Mouse (Mus musculus): ENCODE results near the gene Trim45. TPM values are rescaled to one million over a fixed set of nuclear protein-coding genes. Genes with fewer than 3 reads are reported as not detected.

Gene Trim45
- polyA plus RNA-seq (2016; fragmentation: Nextera tagmentation; extraction: Ambion mirVana), result 4.6 and 5.3 TPM in 2 replicates

DNA sequence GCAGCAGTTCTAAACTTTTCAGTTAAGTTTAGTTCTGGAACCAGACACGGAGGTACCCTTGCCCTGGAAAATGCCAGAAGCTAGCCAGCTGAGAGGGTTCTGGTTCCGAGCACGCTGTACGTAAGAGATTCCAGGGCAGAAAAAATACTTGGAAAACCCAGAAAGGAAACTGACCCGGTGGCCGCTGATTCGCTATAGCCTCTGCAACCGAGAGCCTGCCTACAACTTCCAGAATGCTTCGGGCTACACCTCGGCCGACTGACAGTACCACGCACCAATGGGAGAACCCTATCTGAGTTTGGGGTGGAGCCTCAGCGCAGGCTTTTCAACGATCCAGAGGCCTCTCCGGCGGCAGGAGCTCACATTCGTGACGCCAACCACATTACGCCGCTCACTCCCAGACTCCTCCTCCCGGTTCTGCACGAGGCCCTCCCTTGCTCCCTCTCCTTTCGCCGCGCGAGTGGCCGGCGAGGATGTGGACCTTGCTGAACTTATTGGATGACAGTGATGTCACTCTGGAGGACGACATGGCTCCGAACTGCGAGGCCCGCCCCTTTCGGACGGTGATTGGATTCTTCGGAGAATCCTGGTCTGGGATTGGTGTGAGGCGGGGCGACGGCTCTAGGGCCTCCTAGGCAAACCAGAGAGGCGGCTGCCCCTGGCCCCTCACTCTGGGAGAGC lies at the start of gene Trim45:
Gene Trim45 (plus strand): TSS at position 378 of the 681 bp plus-strand sequence.
- Histone ChIP-seq H3K4me3 (peak within 1 kb of the TSS; percentile 69), H3K27me3 (ENCODE audit: poor library complexity, severe bottlenecking) (no peaks in the 10 kb centered on the region), H3K9me3 (no peaks in the 10 kb centered on the region), H3K27ac (peak within 1 kb of the TSS; percentile 93), H3K36me3 (replicated peaks) (0 out of 2 replicates have a peak, but pooled peaks cover 12% of the 10 kb centered on the region), H3K4me1 (peaks cover 48% of the 10 kb centered on the region)
- under 1% methylated on average over 39 of the region's 39 CpGs for WGBS
- peak; percentile 98 for DNase-seq (ENCODE audit: extremely low spot score, low spot score)

DNA sequence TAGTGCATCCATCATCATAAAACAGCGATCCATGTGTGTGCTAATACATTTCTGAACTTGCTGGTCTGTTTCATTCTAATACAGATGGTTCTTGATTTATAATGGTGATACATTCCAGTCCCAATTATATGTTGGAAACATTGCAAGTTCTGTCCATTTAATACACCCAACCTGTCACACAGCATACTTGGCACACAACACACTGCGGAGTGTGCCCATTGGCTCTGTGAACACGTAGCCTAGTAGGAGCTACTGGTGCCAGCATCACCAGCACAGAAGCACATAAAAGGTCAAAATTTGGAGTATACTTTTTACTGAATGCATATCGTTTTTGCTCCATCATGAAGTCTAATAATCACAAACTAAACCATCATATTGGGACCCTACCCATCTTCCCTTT lies 44.9 kb upstream of the Trim45 start:
- Histone ChIP-seq H3K4me1 (no peaks in the 10 kb centered on the region), H3K4me3 (no peak overlapping the region), H3K9me3 (no peaks in the 10 kb centered on the region), H3K36me3 (replicated peaks) (no peaks in the 10 kb centered on the region), H3K27ac (no peak overlapping the region), H3K27me3 (ENCODE audit: poor library complexity, severe bottlenecking) (no peaks in the 10 kb centered on the region)
- 92% methylated on average over 4 of the region's 4 CpGs for WGBS
- no peak for DNase-seq (ENCODE audit: extremely low spot score, low spot score)

DNA sequence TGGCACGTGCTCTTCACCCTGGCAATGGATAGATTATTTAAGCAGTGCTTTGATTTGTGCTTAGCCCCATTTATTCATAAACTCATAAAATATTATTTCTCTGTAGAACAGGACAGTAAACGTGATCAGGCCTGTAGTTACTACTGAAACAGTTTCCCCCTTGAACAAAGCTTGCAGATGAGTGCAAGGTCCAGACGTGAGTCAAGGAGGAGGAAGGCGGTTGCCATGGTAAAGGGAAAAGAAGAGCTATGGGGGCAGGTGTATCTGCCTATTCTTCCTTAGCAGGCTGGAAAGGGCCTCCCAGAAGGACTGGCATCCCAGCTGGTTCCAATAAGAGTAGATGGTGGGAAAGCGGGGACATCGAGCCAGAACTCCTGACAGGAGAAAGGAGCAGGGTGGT lies 40.6 kb upstream of the Trim45 start:
- no peak overlapping the region for H3K4me3 ChIP-seq
- no peaks in the 10 kb centered on the region for H3K9me3 ChIP-seq
- no peaks in the 10 kb centered on the region for H3K36me3 ChIP-seq (replicated peaks)
- no peak for DNase-seq (ENCODE audit: extremely low spot score, low spot score)
- no peak overlapping the region for H3K27ac ChIP-seq
- no peaks in the 10 kb centered on the region for H3K4me1 ChIP-seq
- no peaks in the 10 kb centered on the region for H3K27me3 ChIP-seq (ENCODE audit: poor library complexity, severe bottlenecking)
- 86% methylated on average over 6 of the region's 6 CpGs for WGBS

- WGBS, result 92% methylated on average over 9 of the region's 9 CpGs
- Histone ChIP-seq H3K27ac (no peak overlapping the region), H3K4me1 (no peaks in the 10 kb centered on the region), H3K9me3 (no peaks in the 10 kb centered on the region), H3K27me3 (ENCODE audit: poor library complexity, severe bottlenecking) (no peaks in the 10 kb centered on the region), H3K4me3 (no peak overlapping the region), H3K36me3 (replicated peaks) (no peaks in the 10 kb centered on the region)
- no peak for DNase-seq (ENCODE audit: extremely low spot score, low spot score)
Measured at GRCm38 (mm10) chr3:100881843-100882634, 40.0 kb upstream of the Trim45 start.

GRCm38 (mm10) chr3:100889234-100889633 lies 32.8 kb upstream of the Trim45 start:
- no peak overlapping the region for H3K27ac ChIP-seq
- H3K4me1 ChIP-seq, result peaks cover 11% of the 10 kb centered on the region
- DNase-seq (ENCODE audit: extremely low spot score, low spot score), result no peak
- H3K9me3 ChIP-seq, result no peaks in the 10 kb centered on the region
- no peaks in the 10 kb centered on the region for H3K27me3 ChIP-seq (ENCODE audit: poor library complexity, severe bottlenecking)
- H3K4me3 ChIP-seq, result no peak overlapping the region
- WGBS, result 89% methylated on average over 1 of the region's 1 CpGs
- no peaks in the 10 kb centered on the region for H3K36me3 ChIP-seq (replicated peaks)

DNA sequence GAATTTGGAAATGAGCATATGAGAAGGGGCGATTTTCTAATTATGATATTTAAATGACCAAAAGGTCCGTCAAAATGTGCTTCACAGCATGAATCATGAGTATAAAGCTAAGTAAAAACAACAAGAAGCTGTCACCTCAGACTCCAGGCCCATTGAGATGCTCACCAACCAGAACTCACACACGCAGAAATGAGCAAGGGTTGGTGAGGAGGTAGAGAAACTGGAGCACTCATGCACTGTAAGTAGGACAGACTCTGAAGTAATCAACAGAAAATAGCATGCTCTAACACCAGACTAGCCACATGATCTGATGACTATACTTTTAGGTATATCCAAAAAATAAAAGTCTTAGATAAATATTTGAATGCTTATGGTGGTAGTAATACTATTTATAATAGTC lies 31.6 kb upstream of the Trim45 start:
- Histone ChIP-seq H3K9me3 (no peaks in the 10 kb centered on the region), H3K4me3 (no peak overlapping the region), H3K36me3 (replicated peaks) (no peaks in the 10 kb centered on the region), H3K27ac (no peak overlapping the region), H3K4me1 (peaks cover 11% of the 10 kb centered on the region), H3K27me3 (ENCODE audit: poor library complexity, severe bottlenecking) (no peaks in the 10 kb centered on the region)
- 93% methylated on average over 3 of the region's 3 CpGs for WGBS
- DNase-seq (ENCODE audit: extremely low spot score, low spot score), result no peak

GRCm38 (mm10) chr3:100892383-100893335 lies 29.3 kb upstream of the Trim45 start:
- no peak for DNase-seq (ENCODE audit: extremely low spot score, low spot score)
- H3K27ac ChIP-seq, result no peak overlapping the region
- no peak overlapping the region for H3K4me3 ChIP-seq
- peaks cover 11% of the 10 kb centered on the region for H3K4me1 ChIP-seq
- no peaks in the 10 kb centered on the region for H3K36me3 ChIP-seq (replicated peaks)
- no peaks in the 10 kb centered on the region for H3K9me3 ChIP-seq
- 61% methylated on average over 11 of the region's 11 CpGs for WGBS
- no peaks in the 10 kb centered on the region for H3K27me3 ChIP-seq (ENCODE audit: poor library complexity, severe bottlenecking)

GRCm38 (mm10) chr3:100895500-100895899 lies 26.5 kb upstream of the Trim45 start:
- WGBS, result 90% methylated on average over 6 of the region's 6 CpGs

GRCm38 (mm10) chr3:100906128-100906527 lies 15.9 kb upstream of the Trim45 start:
- DNase-seq (ENCODE audit: extremely low spot score, low spot score), result no peak
- Histone ChIP-seq H3K27ac (no peak overlapping the region), H3K4me1 (no peaks in the 10 kb centered on the region), H3K4me3 (no peak overlapping the region), H3K9me3 (no peaks in the 10 kb centered on the region), H3K27me3 (ENCODE audit: poor library complexity, severe bottlenecking) (no peaks in the 10 kb centered on the region), H3K36me3 (replicated peaks) (no peaks in the 10 kb centered on the region)
- 81% methylated on average over 6 of the region's 6 CpGs for WGBS

More at GRCm38 (mm10) chr3:100895500-100895899, 26.5 kb upstream of the Trim45 start:
- no peak overlapping the region for H3K4me3 ChIP-seq
- no peak for DNase-seq (ENCODE audit: extremely low spot score, low spot score)
- H3K27me3 ChIP-seq (ENCODE audit: poor library complexity, severe bottlenecking), result no peaks in the 10 kb centered on the region
- no peaks in the 10 kb centered on the region for H3K9me3 ChIP-seq
- H3K27ac ChIP-seq, result no peak overlapping the region
- H3K4me1 ChIP-seq, result peaks cover 11% of the 10 kb centered on the region
- H3K36me3 ChIP-seq (replicated peaks), result no peaks in the 10 kb centered on the region

DNA sequence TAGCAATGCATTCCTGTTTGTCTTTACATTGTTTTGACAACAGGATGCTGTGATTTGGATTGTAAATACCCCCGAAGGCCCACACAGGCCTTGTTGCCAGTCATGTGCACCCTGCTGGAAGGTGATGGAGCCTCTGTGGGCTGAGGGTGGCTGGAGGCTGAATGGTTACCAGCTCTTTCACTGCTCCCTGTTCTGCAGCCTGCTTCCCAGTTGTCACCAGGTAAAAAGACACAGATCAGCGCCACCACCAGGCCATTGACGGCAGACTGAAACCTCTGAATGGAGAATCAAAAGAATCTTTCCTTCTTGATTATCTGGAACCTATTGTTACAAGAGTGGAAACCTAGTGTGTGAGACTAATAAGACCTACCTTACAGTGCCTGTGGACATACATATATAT lies 15.1 kb upstream of the Trim45 start:
- Histone ChIP-seq H3K4me3 (no peak overlapping the region), H3K36me3 (replicated peaks) (no peaks in the 10 kb centered on the region), H3K4me1 (no peaks in the 10 kb centered on the region), H3K9me3 (no peaks in the 10 kb centered on the region), H3K27ac (no peak overlapping the region), H3K27me3 (ENCODE audit: poor library complexity, severe bottlenecking) (no peaks in the 10 kb centered on the region)
- 30% methylated on average over 3 of the region's 3 CpGs for WGBS
- no peak for DNase-seq (ENCODE audit: extremely low spot score, low spot score)

DNA sequence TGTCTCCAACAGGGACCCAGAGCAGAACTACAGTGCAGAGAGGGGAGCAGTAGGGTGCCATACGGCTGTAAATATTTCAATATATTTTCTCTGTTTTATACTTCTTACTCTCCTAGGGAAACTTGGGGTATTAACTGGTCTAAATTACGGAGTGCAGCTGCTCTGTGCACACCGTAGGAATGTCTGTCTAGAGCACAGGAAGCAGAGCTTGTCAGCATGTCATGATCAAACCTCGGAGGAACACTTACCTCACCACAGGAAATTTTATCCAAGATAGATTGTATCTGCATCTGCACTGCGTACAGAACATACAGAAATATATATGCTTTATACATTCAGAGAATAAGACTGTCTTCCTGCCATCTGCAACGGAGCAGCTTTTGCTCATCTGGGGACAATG lies 13.4 kb upstream of the Trim45 start:
- Histone ChIP-seq H3K9me3 (no peaks in the 10 kb centered on the region), H3K4me1 (no peaks in the 10 kb centered on the region), H3K27ac (no peak overlapping the region), H3K4me3 (no peak overlapping the region), H3K36me3 (replicated peaks) (no peaks in the 10 kb centered on the region), H3K27me3 (ENCODE audit: poor library complexity, severe bottlenecking) (no peaks in the 10 kb centered on the region)
- WGBS, result 86% methylated on average over 6 of the region's 6 CpGs
- no peak for DNase-seq (ENCODE audit: extremely low spot score, low spot score)

DNA sequence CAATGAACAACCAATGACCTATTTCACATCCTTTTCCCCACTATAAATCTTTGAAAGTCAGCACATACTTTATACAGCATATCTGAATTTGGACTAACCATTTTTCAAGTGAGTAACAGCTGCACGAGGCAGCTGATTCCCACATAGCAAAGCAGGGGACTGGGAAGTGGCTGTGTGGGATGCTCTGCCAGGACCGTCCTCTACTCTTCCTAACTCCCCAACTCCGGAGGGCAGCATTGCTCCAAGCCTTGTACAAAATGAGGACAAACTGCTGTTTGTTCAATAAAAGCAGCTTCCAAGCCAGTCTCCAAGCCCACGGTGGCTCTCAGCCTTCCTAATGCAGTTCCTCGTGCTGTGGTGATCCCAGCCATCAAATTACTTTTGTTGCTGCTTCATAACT lies 11.4 kb upstream of the Trim45 start:
- H3K36me3 ChIP-seq (replicated peaks), result no peaks in the 10 kb centered on the region
- H3K4me3 ChIP-seq, result no peak overlapping the region
- no peak overlapping the region for H3K27ac ChIP-seq
- WGBS, result 65% methylated on average over 5 of the region's 5 CpGs
- no peaks in the 10 kb centered on the region for H3K27me3 ChIP-seq (ENCODE audit: poor library complexity, severe bottlenecking)
- H3K4me1 ChIP-seq, result no peaks in the 10 kb centered on the region
- DNase-seq (ENCODE audit: extremely low spot score, low spot score), result no peak
- no peaks in the 10 kb centered on the region for H3K9me3 ChIP-seq
